Mouse (Mus musculus) liver, embryonic 14.5 days (tissue): ENCODE data around the gene 4930467E23Rik.
"Not testable (repeated sequence)": the region's sequence is repeated elsewhere in the genome, so short reads cannot be mapped to it uniquely, and the experiment has no call there.

Experiments
- CTCF ChIP-seq: IDR thresholded peaks from 2 replicates; pipeline ENCODE4 v1.5.1; 2016; ENCODE audit warnings: antibody characterized with exemption, low read depth, control low read depth
- EP300 ChIP-seq: IDR thresholded peaks from 2 replicates; pipeline ENCODE4 v1.6.1; 2016; ENCODE audit warnings: antibody characterized with exemption, low read depth

- TF ChIP-seq CTCF, EP300: not testable (repeated sequence)
Observed at GRCm38 (mm10) chr8:19719513-19719912, 9.9 kb upstream of the 4930467E23Rik start.
